Mouse (Mus musculus) forebrain, embryonic 11.5 days (tissue): ENCODE measurements around the gene Nek4. TPM values are rescaled to one million over a fixed set of nuclear protein-coding genes. Genes with fewer than 3 reads are reported as not detected.

Experiments
- ATAC-seq: fragments of 200-750 bp; cut with Nextera tagmentation; replicated peaks from 2 replicates; pipeline ENCODE4 v1.8.0; 2017; ENCODE audit warnings: moderate TSS enrichment; ENCODE audit not compliant: low FRiP score
- DNase-seq: peaks from one replicate; pipeline ENCODE4 v3.0.0-alpha.2; 2017; ENCODE audit warnings: low spot score
- H3K27ac ChIP-seq: fragments of 300-500 bp; sonication (generic); 2 replicates; pipeline ENCODE4 v1.5.1; 2014; ENCODE audit warnings: low read depth, low read length
- H3K27me3 ChIP-seq: fragments of 300-500 bp; sonication (generic); 2 replicates; pipeline ENCODE4 v1.6.1; 2014; ENCODE audit warnings: mild to moderate bottlenecking, low read length, mixed read lengths; ENCODE audit not compliant: control insufficient read depth, insufficient read depth
- H3K36me3 ChIP-seq: fragments of 300-500 bp; sonication (generic); 2 replicates; pipeline ENCODE4 v1.6.1; 2014; ENCODE audit warnings: mild to moderate bottlenecking, low read length, moderate library complexity, mixed read lengths; ENCODE audit not compliant: control insufficient read depth, insufficient read depth
- H3K4me1 ChIP-seq: fragments of 300-500 bp; sonication (generic); replicated peaks from 2 replicates; pipeline ENCODE4 v1.6.1; 2014; ENCODE audit warnings: low read length, mixed read lengths; ENCODE audit not compliant: control insufficient read depth, insufficient read depth
- H3K4me2 ChIP-seq: fragments of 300-500 bp; sonication (generic); 2 replicates; pipeline ENCODE4 v1.6.1; 2014; ENCODE audit warnings: low read depth, mild to moderate bottlenecking, low read length, moderate library complexity, mixed read lengths; ENCODE audit not compliant: severe bottlenecking
- H3K4me3 ChIP-seq: fragments of 300-500 bp; sonication (generic); 2 replicates; pipeline ENCODE4 v1.5.1; 2014; ENCODE audit warnings: low read depth, low read length
- H3K9ac ChIP-seq: fragments of 300-500 bp; sonication (generic); 2 replicates; pipeline ENCODE4 v1.6.1; 2014; ENCODE audit warnings: low read length
- H3K9me3 ChIP-seq: fragments of 300-500 bp; sonication (generic); 2 replicates; pipeline ENCODE4 v1.6.1; 2016; ENCODE audit warnings: low read length, mixed read lengths; ENCODE audit not compliant: control insufficient read depth
- WGBS: fragments of 180-500 bp; shearing (Covaris S2); extraction: QIAGEN DNeasy Blood & Tissue Kit; methylation state at CpG from one replicate; pipeline ENCODE4 v1.1.7; 2014; 5-methylcytosine and 5-hydroxymethylcytosine counted together
- polyA plus RNA-seq: library from polyadenylated mRNA; unstranded; fragments of >200 nt; fragmentation: Nextera tagmentation; extraction: Ambion mirVana; gene quantifications from 2 replicates; pipeline ENCODE4 v1.2.1, GENCODE M21; 2014

Nek4 gene
- polyA plus RNA-seq, 1 experiment from 2014 or later: 22.4 TPM

DNA sequence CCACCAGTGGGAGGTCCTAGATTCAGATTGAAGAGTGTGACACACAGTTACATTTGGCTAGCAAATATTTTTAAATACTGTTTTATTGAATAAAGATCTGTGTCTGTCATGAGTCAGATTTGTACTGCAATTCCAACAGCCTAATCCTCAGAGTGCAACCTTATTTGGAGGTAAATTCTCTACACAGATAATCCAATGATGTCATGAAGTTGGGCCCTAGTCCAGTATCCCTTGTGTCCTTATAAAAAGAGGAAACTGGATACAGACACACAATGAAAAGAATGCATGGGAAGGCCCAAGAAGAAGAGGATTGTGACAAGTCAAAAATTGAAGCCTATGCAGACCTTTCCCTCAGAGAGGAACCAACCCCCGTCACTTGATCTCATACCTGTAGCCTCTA, 34.7 kb upstream of the Nek4 start:
- no peak overlapping the region for H3K4me3 ChIP-seq

DNA sequence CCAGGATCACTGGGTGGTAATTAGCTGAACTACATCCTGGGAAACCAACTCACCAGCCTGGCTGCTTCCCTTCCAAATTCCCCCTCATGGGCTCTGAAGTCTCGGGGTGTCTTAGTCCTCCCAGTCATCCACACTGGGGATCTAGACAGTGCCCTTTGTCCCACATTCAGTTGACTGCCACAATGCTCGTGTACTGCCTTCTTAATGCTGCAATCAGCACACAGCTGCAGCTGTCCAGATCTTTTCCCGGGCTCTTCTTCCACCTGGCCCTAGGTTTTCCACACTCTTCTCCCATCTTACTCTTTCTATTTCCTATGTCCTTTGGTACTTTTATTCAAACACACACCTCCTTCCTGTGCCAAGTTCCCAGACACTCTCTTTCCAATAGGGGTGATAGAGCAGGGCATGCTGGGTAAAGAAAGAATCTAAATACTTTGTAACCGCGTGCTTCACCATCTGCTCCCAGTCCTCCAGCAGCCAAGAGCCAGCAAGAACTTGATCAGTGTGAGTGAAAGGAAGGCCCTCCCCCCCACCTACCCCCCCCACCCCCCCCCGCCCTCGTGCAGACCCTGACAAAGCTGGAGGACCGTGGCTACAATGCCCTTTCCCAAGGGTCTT, 29.0 kb upstream of the Nek4 start:
- Histone ChIP-seq H3K9ac (no peak overlapping the region), H3K27me3 (no peaks in the 10 kb centered on the region), H3K9me3 (no peaks in the 10 kb centered on the region), H3K4me2 (no peak overlapping the region), H3K36me3 (no peaks in the 10 kb centered on the region), H3K27ac (no peak overlapping the region), H3K4me1 (no peaks in the 10 kb centered on the region), H3K4me3 (no peak overlapping the region)
- WGBS: 79% methylated on average over 8 of the region's 8 CpGs
- DNase-seq (no peak), ATAC-seq (no peak)

More for the DNA sequence above, 34.7 kb upstream of the Nek4 start:
- 80% methylated on average over 1 of the region's 1 CpGs for WGBS
- no peak overlapping the region for H3K27ac ChIP-seq
- H3K4me2 ChIP-seq: no peak overlapping the region
- no peak overlapping the region for H3K9ac ChIP-seq
- no peaks in the 10 kb centered on the region for H3K4me1 ChIP-seq
- H3K9me3 ChIP-seq: no peaks in the 10 kb centered on the region
- DNase-seq (no peak), ATAC-seq (no peak)
- H3K36me3 ChIP-seq: no peaks in the 10 kb centered on the region
- no peaks in the 10 kb centered on the region for H3K27me3 ChIP-seq

DNA sequence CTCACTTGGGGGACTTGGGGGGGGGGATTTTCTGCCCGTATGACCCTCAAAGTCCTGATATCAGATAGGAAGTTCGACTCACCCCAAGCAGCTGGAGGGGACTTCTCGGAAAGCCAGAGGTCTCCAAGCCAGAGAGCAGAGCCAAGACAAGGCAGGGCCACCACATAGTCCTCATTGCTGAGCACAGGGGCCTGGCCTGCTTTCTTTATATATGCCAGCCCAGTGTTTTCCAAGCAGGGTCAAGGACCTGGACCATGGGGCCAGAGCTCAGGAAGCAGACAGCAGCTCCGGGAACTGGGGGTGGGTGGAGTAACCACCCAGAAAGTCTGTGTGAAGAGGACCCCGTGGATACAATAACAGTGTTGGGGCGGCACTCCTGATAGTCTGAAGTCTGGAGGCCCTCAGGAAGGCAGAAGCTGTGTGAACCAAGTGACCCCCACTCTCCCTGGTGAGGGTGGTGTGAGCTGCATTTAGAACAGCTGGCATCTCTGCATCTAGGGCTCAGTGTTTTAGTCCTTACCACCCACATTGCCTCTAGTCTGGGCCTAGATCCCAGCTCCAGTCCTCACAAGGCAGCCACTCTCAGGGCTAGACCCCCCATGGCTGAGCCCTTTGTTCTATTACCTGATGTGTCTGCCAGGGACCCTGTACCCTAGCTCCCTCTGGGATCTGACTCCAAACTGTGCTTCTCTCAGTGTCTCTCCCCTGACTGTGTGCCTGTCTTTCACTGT, 27.6 kb upstream of the Nek4 start, which contains the start of gene Itih3:
TSS of gene Itih3 (minus strand) at position 386 of the 731 bp plus-strand sequence.
- no peak within 1 kb of the TSS for H3K9ac ChIP-seq
- 76% methylated on average over 6 of the region's 6 CpGs for WGBS
- DNase-seq (no peak), ATAC-seq (no peak)
- H3K36me3 ChIP-seq: no peaks in the 10 kb centered on the region
- no peak within 1 kb of the TSS for H3K27ac ChIP-seq
- no peaks in the 10 kb centered on the region for H3K9me3 ChIP-seq
- H3K27me3 ChIP-seq: no peaks in the 10 kb centered on the region
- H3K4me3 ChIP-seq: no peak within 1 kb of the TSS
- no peak within 1 kb of the TSS for H3K4me2 ChIP-seq
- no peaks in the 10 kb centered on the region for H3K4me1 ChIP-seq

DNA sequence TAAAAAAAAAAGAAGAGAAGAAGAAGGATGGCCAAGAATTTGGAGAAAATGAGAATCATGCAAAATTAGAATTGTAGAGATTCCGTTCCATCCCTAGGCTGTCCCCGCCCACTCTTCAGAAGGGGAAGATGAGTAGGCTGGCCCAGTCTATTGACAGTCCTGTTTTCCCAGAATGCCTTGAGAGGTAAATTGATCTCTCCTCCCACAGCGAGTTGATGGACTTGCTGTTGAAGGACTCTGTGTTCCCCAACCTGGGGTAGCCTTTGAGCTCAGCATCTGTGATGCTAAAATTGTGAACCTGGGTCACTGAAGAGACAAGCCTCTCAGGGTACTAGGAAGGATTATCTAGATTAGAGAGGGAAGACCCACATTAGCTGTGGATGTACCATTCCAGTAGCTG, 25.7 kb upstream of the Nek4 start:
- ATAC-seq: no peak
- no peaks in the 10 kb centered on the region for H3K9me3 ChIP-seq

DNA sequence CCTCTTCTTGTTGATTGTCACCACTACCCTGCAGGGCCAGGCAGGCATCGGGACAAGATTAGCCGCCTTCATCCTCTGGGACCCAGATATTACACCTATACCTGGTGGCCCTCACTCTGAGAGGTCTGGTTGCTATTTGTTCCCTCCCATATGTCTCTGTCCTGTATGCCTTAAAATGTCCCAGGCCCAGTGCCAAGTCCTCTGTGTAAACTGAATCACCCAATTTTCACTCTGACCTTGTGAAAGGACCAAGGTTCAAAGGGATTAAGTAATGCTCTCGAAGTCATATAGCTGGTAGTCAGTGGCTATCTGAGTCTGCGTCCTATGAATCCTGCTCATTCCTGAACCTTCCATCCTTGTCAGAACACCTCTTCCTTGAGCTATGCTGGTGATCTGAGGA, 20.8 kb upstream of the Nek4 start:
- no peaks in the 10 kb centered on the region for H3K4me1 ChIP-seq
- H3K36me3 ChIP-seq: no peaks in the 10 kb centered on the region
- H3K4me2 ChIP-seq: no peak overlapping the region
- H3K9me3 ChIP-seq: no peaks in the 10 kb centered on the region
- 89% methylated on average over 4 of the region's 4 CpGs for WGBS
- H3K27me3 ChIP-seq: no peaks in the 10 kb centered on the region
- ATAC-seq (no peak), DNase-seq (no peak)
- H3K27ac ChIP-seq: no peak overlapping the region
- no peak overlapping the region for H3K4me3 ChIP-seq
- H3K9ac ChIP-seq: no peak overlapping the region

More for the DNA sequence above, 25.7 kb upstream of the Nek4 start:
- Histone ChIP-seq H3K4me2 (no peak overlapping the region), H3K4me1 (no peaks in the 10 kb centered on the region), H3K9ac (no peak overlapping the region), H3K27ac (no peak overlapping the region), H3K27me3 (no peaks in the 10 kb centered on the region), H3K4me3 (no peak overlapping the region), H3K36me3 (no peaks in the 10 kb centered on the region)
- DNase-seq: no peak
- 94% methylated on average over 3 of the region's 3 CpGs for WGBS

DNA sequence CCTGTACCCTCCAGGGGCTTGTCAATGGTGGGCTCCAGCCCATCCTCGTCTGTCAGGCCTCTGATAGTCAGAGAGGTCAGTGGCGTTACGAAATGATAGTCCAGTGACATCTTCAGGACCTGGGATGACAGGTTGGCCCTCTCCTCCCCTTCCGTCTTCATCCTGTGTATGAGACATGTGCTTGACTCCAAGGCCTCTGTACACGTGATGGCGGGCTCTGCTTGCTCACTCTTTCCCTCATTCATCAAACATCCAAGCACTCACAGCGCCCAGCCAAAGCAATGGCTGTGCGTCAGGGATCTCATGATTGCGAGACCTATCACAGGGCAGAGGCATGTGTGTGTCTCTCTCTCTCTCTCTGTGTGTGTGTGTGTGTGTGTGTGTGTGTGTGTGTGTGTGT, 17.8 kb upstream of the Nek4 start:
- H3K4me3 ChIP-seq: no peak overlapping the region
- no peaks in the 10 kb centered on the region for H3K36me3 ChIP-seq
- no peak overlapping the region for H3K9ac ChIP-seq
- H3K4me2 ChIP-seq: no peak overlapping the region
- H3K4me1 ChIP-seq: no peaks in the 10 kb centered on the region
- DNase-seq (no peak), ATAC-seq (no peak)
- H3K9me3 ChIP-seq: no peaks in the 10 kb centered on the region
- H3K27ac ChIP-seq: no peak overlapping the region
- H3K27me3 ChIP-seq: no peaks in the 10 kb centered on the region
- 91% methylated on average over 9 of the region's 9 CpGs for WGBS

DNA sequence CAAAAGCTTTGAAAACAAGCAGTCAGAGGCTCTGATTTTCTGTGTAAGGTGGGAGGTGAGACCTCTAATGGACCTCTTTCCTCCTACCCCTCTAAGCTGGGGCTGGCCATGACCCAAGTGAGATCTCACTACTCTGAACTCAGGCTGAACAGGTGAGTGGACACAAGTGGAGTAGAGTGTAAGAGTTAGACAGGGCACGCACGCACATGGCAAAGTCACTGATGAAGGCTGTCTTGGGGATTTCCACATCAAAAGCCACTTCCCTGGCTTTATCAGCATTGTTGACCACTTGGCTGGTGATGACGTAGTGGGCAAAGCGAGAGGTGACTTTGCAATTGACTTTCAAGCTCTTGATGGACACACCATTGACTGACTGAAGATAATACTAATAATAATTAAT, 8.9 kb upstream of the Nek4 start:
- H3K9ac ChIP-seq: no peak overlapping the region

DNA sequence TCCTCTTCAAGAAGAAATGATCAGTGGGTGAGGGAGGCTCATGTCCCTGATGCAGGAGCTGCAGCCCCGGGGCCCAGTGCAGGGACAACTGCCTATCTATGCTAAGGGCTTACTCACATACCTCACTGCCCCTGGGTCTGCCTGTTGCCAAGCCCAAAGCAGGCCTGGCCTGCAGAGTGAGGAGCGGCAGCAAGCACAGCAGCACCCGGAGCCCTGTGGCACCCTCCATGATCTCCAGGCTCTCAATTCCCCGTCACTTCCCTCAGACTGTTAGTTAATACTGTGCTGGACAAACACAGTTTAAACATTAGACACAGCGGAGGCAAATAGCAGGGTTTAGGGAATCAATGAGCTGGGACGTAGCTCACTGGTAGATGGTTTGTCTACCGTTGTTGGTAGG, 8.1 kb upstream of the Nek4 start, which contains the start of gene Itih1:
TSS of gene Itih1 (minus strand) at position 252 of the 400 bp plus-strand sequence.
- DNase-seq (no peak), ATAC-seq (no peak)
- no peaks in the 10 kb centered on the region for H3K4me1 ChIP-seq
- 91% methylated on average over 7 of the region's 7 CpGs for WGBS
- no peaks in the 10 kb centered on the region for H3K36me3 ChIP-seq
- H3K9ac ChIP-seq: no peak within 1 kb of the TSS
- no peaks in the 10 kb centered on the region for H3K27me3 ChIP-seq
- H3K27ac ChIP-seq: no peak within 1 kb of the TSS
- H3K4me3 ChIP-seq: no peak within 1 kb of the TSS
- H3K9me3 ChIP-seq: no peaks in the 10 kb centered on the region
- H3K4me2 ChIP-seq: no peak within 1 kb of the TSS

More for the DNA sequence above, 8.9 kb upstream of the Nek4 start:
- ATAC-seq: no peak
- Histone ChIP-seq H3K4me2 (no peak overlapping the region), H3K27ac (no peak overlapping the region), H3K27me3 (no peaks in the 10 kb centered on the region), H3K4me3 (no peak overlapping the region), H3K4me1 (no peaks in the 10 kb centered on the region), H3K36me3 (no peaks in the 10 kb centered on the region), H3K9me3 (no peaks in the 10 kb centered on the region)
- 98% methylated on average over 4 of the region's 4 CpGs for WGBS
- DNase-seq: peak; percentile 24
